Mouse (Mus musculus) cerebellum, adult 2 months (tissue): ENCODE measurements around the gene Gm42906.

Source experiments
- CTCF ChIP-seq: fragments of 200-500 bp; IDR thresholded peaks from 2 replicates; pipeline ENCODE4 v1.5.1; 2011; ENCODE audit warnings: low read depth, mild to moderate bottlenecking, control low read depth, low read length, moderate library complexity, borderline replicate concordance; ENCODE audit not compliant: insufficient read depth
- POLR2A ChIP-seq: fragments of 200-500 bp; IDR thresholded peaks from 2 replicates; pipeline ENCODE4 v1.6.1; 2011; ENCODE audit warnings: low read length, control low read depth, borderline replicate concordance; ENCODE audit not compliant: insufficient read depth

DNA sequence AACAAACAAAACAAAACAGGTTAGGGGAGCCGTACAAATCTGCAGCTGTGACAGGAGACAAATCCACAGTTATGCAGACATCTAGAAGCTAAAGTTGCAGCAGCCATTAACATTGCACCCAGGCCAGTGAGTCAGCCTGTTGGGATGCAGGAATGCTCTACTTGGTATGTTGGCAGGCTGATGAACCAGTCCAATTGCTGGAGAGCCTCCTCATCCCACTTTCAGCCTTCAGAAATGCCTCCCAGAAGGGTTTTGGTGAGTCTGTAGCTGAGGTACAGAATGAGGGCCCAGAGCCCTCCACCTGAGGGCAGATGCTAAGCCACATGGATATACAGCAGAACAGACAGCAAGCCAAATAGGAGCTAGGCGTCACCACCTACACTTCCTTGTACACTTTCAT lies 358.4 kb downstream of the Gm42906 start:
- no peak for TF ChIP-seq POLR2A
- TF ChIP-seq CTCF: no peak
